Mouse (Mus musculus) liver, embryonic 11.5 days (tissue): ENCODE measurements at regions not wholly inside any gene's neighbourhood (a gene's known extent, or its start where the extent isn't known, plus 50 kb on each side); places are given as distances from the start of the nearest gene placed in this dataset.

ENCODE experiments used
- ATAC-seq: fragments of 200-750 bp; cut with Nextera tagmentation; replicated peaks from 2 replicates; pipeline ENCODE4 v1.8.0; 2017; ENCODE audit warnings: moderate number of reproducible peaks, mild to moderate bottlenecking, moderate TSS enrichment, moderate library complexity; ENCODE audit not compliant: low FRiP score
- DNase-seq: peaks from one replicate; pipeline ENCODE4 v3.0.0-alpha.2; 2017; ENCODE audit warnings: low spot score
- H3K27ac ChIP-seq: fragments of 300-500 bp; sonication (generic); 2 replicates; pipeline ENCODE4 v1.5.1; 2014; ENCODE audit warnings: mild to moderate bottlenecking, low read depth, low read length, control low read depth
- H3K27me3 ChIP-seq: fragments of 300-500 bp; sonication (generic); replicated peaks from 2 replicates; pipeline ENCODE4 v1.6.1; 2014; ENCODE audit warnings: low read length, mixed read lengths; ENCODE audit not compliant: control insufficient read depth, insufficient read depth
- H3K36me3 ChIP-seq: fragments of 300-500 bp; sonication (generic); 2 replicates; pipeline ENCODE4 v1.6.1; 2014; ENCODE audit warnings: mild to moderate bottlenecking, low read length, moderate library complexity, mixed read lengths; ENCODE audit not compliant: control insufficient read depth, insufficient read depth
- H3K4me1 ChIP-seq: fragments of 300-500 bp; sonication (generic); replicated peaks from 2 replicates; pipeline ENCODE4 v1.6.1; 2014; ENCODE audit warnings: low read length, mixed read lengths; ENCODE audit not compliant: control insufficient read depth, insufficient read depth
- H3K4me2 ChIP-seq: fragments of 300-500 bp; sonication (generic); 2 replicates; pipeline ENCODE4 v1.6.1; 2014; ENCODE audit warnings: mild to moderate bottlenecking, control low read depth, moderate library complexity
- H3K4me3 ChIP-seq: fragments of 300-500 bp; sonication (generic); 2 replicates; pipeline ENCODE4 v1.5.1; 2014; ENCODE audit warnings: low read depth, low read length, control low read depth
- H3K9ac ChIP-seq: fragments of 300-500 bp; sonication (generic); 2 replicates; pipeline ENCODE4 v1.6.1; 2014; ENCODE audit warnings: low read depth, low read length, control low read depth
- H3K9me3 ChIP-seq: fragments of 300-500 bp; sonication (generic); 2 replicates; pipeline ENCODE4 v1.6.1; 2016; ENCODE audit warnings: low read length, inconsistent platforms, mixed read lengths; ENCODE audit not compliant: control insufficient read depth
- WGBS: fragments of 180-500 bp; shearing (Covaris S2); extraction: QIAGEN DNeasy Blood & Tissue Kit; methylation state at CpG from one replicate; pipeline ENCODE4 v1.1.7; 2014; 5-methylcytosine and 5-hydroxymethylcytosine counted together

GRCm38 (mm10) chr2:166272841-166273240 is 117.4 kb upstream of the Sulf2 start:
- no peak overlapping the region for H3K4me2 ChIP-seq
- H3K4me3 ChIP-seq: no peak overlapping the region
- no peak overlapping the region for H3K27ac ChIP-seq
- no peak overlapping the region for H3K9ac ChIP-seq
- H3K9me3 ChIP-seq: no peaks in the 10 kb centered on the region
- WGBS: 77% methylated on average over 1 of the region's 1 CpGs
- H3K27me3 ChIP-seq: no peaks in the 10 kb centered on the region
- no peaks in the 10 kb centered on the region for H3K4me1 ChIP-seq
- ATAC-seq (no peak), DNase-seq (no peak)
- no peaks in the 10 kb centered on the region for H3K36me3 ChIP-seq

GRCm38 (mm10) chr2:166272190-166272543 is 116.7 kb upstream of the Sulf2 start:
- H3K9ac ChIP-seq: no peak overlapping the region
- no peaks in the 10 kb centered on the region for H3K36me3 ChIP-seq
- no peaks in the 10 kb centered on the region for H3K4me1 ChIP-seq
- DNase-seq (no peak), ATAC-seq (no peak)
- no peak overlapping the region for H3K4me3 ChIP-seq
- 69% methylated on average over 7 of the region's 7 CpGs for WGBS
- no peaks in the 10 kb centered on the region for H3K27me3 ChIP-seq
- no peaks in the 10 kb centered on the region for H3K9me3 ChIP-seq
- no peak overlapping the region for H3K27ac ChIP-seq
- H3K4me2 ChIP-seq: no peak overlapping the region

GRCm38 (mm10) chr2:166271373-166272189 is 116.1 kb upstream of the Sulf2 start:
- ATAC-seq (no peak), DNase-seq (no peak)
- H3K9ac ChIP-seq: no peak overlapping the region
- H3K27ac ChIP-seq: no peak overlapping the region
- H3K4me2 ChIP-seq: no peak overlapping the region
- no peak overlapping the region for H3K4me3 ChIP-seq
- no peaks in the 10 kb centered on the region for H3K4me1 ChIP-seq
- H3K9me3 ChIP-seq: no peaks in the 10 kb centered on the region
- no peaks in the 10 kb centered on the region for H3K27me3 ChIP-seq
- WGBS: 57% methylated on average over 11 of the region's 11 CpGs
- no peaks in the 10 kb centered on the region for H3K36me3 ChIP-seq

- DNase-seq (no peak), ATAC-seq (no peak)
- no peaks in the 10 kb centered on the region for H3K9me3 ChIP-seq
- H3K27ac ChIP-seq: no peak overlapping the region
- 84% methylated on average over 6 of the region's 6 CpGs for WGBS
- H3K4me2 ChIP-seq: no peak overlapping the region
- H3K9ac ChIP-seq: no peak overlapping the region
- no peak overlapping the region for H3K4me3 ChIP-seq
- H3K27me3 ChIP-seq: no peaks in the 10 kb centered on the region
- no peaks in the 10 kb centered on the region for H3K4me1 ChIP-seq
- no peaks in the 10 kb centered on the region for H3K36me3 ChIP-seq
These were observed 114.5 kb upstream of the Sulf2 start for GRCm38 (mm10) chr2:166270007-166270406.

GRCm38 (mm10) chr2:166266915-166267314 is 111.5 kb upstream of the Sulf2 start:
- no peaks in the 10 kb centered on the region for H3K36me3 ChIP-seq
- no peak overlapping the region for H3K4me2 ChIP-seq
- no peak overlapping the region for H3K9ac ChIP-seq
- DNase-seq (no peak), ATAC-seq (no peak)
- H3K27ac ChIP-seq: no peak overlapping the region
- H3K9me3 ChIP-seq: no peaks in the 10 kb centered on the region
- H3K4me3 ChIP-seq: no peak overlapping the region
- 87% methylated on average over 4 of the region's 4 CpGs for WGBS
- H3K4me1 ChIP-seq: no peaks in the 10 kb centered on the region
- H3K27me3 ChIP-seq: no peaks in the 10 kb centered on the region

- H3K27ac ChIP-seq: no peak overlapping the region
- H3K4me1 ChIP-seq: no peaks in the 10 kb centered on the region
- no peak overlapping the region for H3K4me2 ChIP-seq
- no peak for DNase-seq
- no peaks in the 10 kb centered on the region for H3K9me3 ChIP-seq
- no peak overlapping the region for H3K9ac ChIP-seq
- 83% methylated on average over 9 of the region's 9 CpGs for WGBS
- H3K4me3 ChIP-seq: no peak overlapping the region
- ATAC-seq: no peak
- no peaks in the 10 kb centered on the region for H3K36me3 ChIP-seq
- no peaks in the 10 kb centered on the region for H3K27me3 ChIP-seq
These were observed 111.0 kb upstream of the Sulf2 start for GRCm38 (mm10) chr2:166266507-166266906.

- no peaks in the 10 kb centered on the region for H3K9me3 ChIP-seq
- ATAC-seq: no peak
- no peaks in the 10 kb centered on the region for H3K36me3 ChIP-seq
- no peak for DNase-seq
- no peaks in the 10 kb centered on the region for H3K4me1 ChIP-seq
- no peaks in the 10 kb centered on the region for H3K27me3 ChIP-seq
- WGBS: 80% methylated on average over 9 of the region's 9 CpGs
- no peak overlapping the region for H3K9ac ChIP-seq
- no peak overlapping the region for H3K4me2 ChIP-seq
- no peak overlapping the region for H3K4me3 ChIP-seq
- no peak overlapping the region for H3K27ac ChIP-seq
These were observed 109.3 kb upstream of the Sulf2 start for GRCm38 (mm10) chr2:166264756-166265155.

GRCm38 (mm10) chr2:166261799-166262198 is 106.3 kb upstream of the Sulf2 start:
- Histone ChIP-seq H3K27me3 (no peaks in the 10 kb centered on the region), H3K9ac (no peak overlapping the region), H3K4me3 (no peak overlapping the region), H3K36me3 (no peaks in the 10 kb centered on the region), H3K9me3 (no peaks in the 10 kb centered on the region), H3K4me2 (no peak overlapping the region), H3K27ac (no peak overlapping the region), H3K4me1 (no peaks in the 10 kb centered on the region)
- DNase-seq (no peak), ATAC-seq (no peak)
- WGBS: 19% methylated on average over 7 of the region's 7 CpGs

- H3K9ac ChIP-seq: no peak overlapping the region
- H3K4me3 ChIP-seq: no peak overlapping the region
- no peaks in the 10 kb centered on the region for H3K36me3 ChIP-seq
- no peaks in the 10 kb centered on the region for H3K4me1 ChIP-seq
- H3K9me3 ChIP-seq: no peaks in the 10 kb centered on the region
- DNase-seq: no peak
- WGBS: 68% methylated on average over 7 of the region's 7 CpGs
- no peak overlapping the region; the same call in 1 of the 2 replicates for H3K27ac ChIP-seq
- H3K4me2 ChIP-seq: no peak overlapping the region
- no peak for ATAC-seq
- H3K27me3 ChIP-seq: no peaks in the 10 kb centered on the region
These were observed 105.6 kb upstream of the Sulf2 start for GRCm38 (mm10) chr2:166261065-166261464.
